Mouse (Mus musculus) kidney, adult 8-10 months (tissue): Measurements from ENCODE around the gene Ppard.
"Not testable (repeated sequence)": the region's sequence is repeated elsewhere in the genome, so short reads cannot be mapped to it uniquely, and the experiment has no call there.

ENCODE experiments used
- DNase-seq, 2 experiments: peaks; one replicate each; pipeline ENCODE4 v3.0.0; 2022

Ppard gene

DNA sequence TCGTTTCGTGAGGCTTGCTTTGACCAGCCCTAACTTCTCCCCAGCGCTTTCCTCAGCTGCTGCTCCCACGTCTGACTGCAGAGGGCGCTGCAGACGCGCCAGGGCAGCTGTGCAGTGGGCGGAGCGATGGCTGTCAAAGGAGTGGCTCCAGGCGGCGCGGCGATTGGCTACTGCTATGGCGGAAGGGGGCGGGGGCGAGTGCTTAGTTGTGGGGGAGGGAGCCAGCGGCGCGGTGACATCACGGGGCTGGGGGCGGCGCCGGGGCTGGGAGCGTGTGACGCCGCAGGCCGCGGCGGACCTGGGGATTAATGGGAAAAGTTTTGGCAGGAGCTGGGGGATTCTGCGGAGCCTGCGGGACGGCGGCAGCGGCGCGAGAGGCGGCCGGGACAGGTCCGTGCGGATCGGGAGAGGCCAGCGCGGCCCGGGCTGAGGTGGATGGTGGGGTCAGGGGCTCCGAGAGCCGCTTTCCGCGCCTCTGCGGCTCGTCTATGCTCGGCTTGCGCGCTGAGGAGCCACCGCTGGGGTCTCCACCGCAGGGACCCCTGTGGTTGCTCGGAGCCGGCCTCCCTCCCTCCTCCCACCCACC is at the start of gene Ppard:
Ppard (plus strand) TSS at position 226 of the 586 bp plus-strand sequence.
- peak; percentile 95 to 97 for DNase-seq

DNA sequence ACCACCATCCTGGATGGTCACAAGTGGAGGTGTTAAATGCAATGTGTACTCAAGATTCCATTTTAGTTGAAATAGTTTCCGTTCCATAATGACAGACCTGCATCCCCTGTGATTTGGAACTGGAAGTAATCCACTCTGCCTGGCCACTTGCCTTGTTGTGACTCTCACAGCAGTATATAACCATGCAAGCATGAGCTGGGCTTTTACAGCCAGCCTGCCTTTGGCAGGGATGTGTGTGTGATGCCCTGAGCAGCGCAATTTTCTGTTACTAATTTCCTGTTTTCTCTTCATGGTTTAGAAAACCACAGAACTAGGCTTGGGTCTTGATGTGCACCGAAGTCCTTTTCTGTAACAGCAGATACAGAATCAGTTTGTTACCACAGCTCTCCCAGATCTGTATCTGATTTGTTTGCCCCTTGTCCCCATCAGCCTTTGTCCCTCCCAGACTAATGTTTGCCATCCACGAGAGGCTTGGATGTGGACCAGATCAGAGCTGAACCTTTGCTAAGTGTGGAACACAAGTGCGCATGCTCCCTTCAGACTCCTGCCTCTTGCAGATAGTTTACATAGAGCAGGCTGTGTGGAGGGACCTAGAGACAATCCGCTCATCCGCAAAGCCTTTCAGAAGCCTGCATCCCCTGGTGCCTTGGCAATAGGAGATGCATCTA is 47.4 kb upstream of the Ppard start:
- DNase-seq, result no peak

DNA sequence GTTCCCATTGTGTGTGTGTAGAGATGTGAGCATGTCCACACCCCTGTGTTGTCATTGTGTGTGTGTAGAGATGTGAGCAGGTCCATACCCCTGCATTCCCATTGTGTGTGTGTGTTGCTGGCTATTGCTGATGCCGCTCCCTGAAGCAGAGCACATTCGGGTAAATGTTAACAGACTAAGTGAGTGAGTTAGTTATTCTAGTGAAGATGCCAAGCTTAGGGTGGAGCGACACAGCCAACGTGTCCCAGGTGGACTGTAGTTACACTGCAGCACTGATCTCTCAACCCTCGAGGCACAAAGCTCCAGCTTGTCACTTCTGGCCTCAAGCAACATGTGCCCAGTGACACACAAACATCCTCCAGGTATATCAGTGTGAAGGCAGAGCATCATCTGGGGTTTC is 44.2 kb upstream of the Ppard start:
- DNase-seq, result peak; percentile 20 to 36

DNA sequence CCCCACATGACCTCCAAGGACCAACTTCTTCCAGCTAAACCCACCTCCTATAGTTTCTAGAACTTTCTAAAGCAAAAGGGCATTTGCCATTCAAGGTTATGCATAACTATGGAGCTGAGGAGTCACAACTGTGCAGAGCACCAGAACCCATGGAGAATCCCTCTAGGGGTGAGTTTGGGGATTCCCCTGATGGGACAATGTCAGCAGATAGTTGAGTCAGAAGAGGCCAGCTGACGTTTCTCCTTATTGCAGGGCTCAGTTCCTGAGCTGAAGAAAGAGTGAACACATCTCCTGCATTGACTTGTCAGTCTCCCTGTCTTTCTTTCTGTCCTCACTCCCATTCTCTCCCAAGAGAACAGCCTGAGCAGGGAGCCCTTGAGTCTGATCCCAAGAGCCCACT is 39.7 kb upstream of the Ppard start:
- DNase-seq, result no peak

DNA sequence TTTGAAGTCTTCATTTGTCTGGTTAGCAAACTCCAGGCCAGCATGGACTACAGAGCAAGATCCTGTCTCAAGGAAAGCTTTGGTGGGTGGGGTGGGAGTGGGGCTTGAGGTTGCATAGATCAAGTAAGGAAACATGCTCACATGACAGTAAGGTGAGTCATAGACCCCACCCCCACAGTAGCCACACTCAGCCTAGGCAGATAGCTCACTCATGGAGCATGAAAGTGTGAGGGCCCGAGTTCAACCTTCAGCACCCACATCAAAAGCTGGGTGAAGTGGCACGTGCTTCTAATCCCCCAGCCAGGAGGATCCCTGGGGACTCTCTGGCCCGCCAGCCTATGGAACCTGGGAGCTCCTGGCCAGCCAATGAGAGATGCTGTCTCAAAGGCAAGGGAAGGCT is 38.9 kb upstream of the Ppard start:
- DNase-seq, result no peak

DNA sequence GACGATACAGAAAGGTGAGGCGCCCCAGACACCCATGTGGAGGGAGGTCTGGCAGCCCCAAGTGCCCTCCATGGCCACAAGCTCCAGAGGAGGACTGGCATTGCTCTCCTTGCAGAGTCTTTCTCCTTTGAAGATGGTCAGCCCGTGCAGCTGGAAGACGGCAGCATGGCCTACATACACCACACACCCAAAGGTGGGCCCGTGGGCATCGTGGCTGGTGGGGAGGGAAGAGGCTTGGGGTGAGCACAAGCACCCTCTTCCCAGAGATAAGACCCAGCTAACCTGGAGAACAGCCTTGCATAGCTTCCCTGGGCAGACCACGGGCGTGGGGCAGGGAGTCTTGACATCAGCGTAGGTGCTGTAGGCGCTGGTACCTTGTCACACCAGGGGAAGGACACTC is 37.5 kb upstream of the Ppard start:
- no peak for DNase-seq

DNA sequence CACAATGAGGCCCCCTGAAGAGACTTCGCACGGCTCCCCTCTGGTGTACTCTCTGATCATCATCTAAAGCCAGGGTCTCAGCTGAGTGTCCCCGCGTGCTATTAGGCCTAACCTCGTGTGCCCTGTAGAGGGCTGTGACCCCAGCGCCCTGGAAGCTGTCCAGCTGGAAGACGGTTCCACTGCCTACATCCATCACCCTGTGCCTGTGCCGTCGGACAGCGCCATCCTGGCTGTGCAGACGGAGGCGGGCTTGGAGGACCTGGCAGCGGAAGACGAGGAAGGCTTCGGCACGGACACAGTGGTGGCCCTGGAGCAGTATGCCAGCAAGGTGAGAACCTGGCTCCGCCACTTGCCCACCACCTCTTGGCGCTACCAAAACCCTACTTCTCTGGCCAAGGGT is 34.9 kb upstream of the Ppard start:
- no peak for DNase-seq

DNA sequence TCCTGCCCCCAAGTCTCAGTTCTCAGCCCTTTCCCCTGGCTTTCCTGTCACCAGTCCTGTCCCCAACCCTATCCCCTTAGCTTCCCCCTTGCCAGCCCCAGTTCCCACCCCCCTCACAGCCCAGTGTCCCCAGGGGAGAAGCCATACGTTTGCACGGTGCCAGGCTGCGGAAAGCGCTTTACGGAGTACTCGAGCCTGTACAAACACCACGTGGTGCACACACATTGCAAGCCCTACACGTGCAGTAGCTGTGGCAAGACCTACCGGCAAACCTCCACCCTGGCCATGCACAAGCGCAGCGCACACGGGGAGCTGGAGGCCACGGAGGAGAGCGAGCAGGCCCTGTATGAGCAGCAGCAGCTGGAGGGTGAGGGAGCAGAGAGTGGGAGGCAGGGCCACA is 30.5 kb upstream of the Ppard start:
- DNase-seq, result no peak

DNA sequence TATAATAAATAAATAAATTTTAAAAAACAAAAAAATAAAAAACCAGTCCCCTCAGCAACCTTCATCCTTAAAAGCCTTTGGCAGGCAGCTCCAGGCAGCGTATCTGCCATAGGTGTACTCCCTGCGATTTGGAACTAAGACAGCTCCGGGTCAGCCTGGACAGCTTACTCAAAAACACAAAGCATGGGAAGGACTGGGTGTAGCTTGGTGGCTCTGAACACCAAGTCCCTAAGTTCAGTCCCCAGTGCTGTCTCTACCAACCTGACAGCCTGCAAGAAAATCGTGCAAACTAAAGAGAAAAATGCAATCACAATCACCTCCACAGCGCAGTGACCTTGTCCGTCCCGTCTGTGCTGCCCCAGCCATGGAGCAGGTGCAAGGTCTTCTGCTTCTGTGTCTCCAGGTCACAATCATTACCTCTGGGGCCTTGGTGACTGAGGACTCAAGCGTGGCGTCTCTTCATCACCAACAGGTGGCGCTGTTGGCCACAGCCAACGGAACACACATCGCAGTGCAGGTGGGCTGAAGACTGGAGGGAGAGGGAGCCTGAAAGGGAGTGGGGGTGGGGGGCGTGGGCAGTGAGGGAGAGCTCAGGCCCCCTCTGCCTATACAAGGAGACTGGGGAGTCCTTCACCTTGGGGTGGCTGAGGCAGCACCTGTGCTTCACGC is 28.3 kb upstream of the Ppard start:
- peak in 1 of 2 experiments; percentile 24 for DNase-seq

DNA sequence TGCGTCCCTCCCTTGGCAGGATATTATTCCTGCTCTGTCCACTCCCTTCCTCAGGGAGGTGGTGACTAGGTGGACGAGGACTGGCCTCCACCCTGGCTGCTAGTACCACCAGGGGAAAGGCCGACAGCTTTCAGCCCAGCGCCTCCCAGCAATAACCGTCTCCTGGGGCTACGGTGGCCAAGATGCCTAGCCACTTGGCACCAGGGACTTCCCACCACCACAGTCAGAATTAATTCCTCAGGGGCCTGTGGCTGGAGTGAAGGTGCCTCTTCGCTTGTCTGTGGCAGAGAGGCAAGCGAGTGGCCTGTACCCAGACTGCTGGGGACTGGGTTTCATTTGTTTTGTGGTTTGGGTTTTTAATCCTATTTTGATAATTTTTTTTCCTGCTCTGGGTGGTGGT is 27.1 kb upstream of the Ppard start:
- DNase-seq, result no peak

DNA sequence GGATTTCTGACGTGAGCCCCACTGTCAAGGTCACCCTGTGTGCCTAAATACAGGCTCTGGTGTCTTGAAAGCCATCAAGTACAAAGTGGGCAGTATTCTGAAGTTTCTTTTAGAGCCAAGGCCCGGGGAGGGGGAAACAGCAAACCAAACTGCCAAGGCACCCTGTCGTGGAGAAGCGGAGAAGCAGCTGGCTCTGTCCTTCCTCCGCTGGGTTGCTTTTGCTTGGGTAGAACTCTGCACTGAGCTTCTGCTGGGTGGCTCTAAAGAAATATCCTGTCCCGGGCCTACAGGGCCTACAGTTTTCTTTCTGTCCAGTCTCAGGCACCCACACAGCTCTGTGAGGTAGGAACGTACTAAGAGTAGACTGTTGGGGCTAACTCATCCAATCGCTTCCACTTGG is 25.4 kb upstream of the Ppard start:
- DNase-seq, result no peak

DNA sequence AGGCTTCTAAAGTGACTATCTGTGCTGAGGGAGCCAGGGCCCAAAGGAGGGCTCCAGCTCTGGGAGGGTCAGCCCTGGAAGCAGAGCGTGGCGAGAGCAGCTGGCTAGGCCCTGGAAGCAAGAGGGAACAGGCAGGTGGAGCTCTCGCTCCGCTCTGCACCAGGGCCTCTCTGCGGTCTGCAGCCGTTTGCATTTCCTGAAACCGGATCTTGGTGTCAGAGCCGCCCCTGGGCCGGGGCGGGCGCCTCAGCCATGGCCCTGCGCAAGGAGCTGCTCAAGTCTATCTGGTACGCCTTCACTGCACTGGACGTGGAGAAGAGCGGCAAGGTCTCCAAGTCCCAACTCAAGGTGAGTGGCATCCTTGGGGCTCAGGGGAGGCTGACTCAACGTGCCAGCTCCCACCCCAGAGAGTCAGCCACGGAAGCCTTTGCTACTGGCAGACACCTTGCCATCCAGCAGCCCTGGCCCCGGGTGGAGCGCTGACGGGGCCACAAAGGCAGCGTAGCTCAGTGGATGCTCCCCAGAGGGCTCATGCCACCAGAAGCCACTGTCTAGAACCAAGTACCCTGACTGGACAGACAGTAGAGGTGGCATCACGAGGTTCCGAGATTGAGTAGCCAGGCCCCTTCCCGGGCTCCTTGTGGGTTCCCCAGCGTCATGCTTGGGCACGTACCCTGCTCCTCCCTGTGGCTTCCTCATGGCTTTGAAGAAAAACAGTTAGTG is 24.7 kb upstream of the Ppard start, which contains the start of gene Def6:
Def6 (plus strand) TSS at position 188 of the 723 bp plus-strand sequence.
- DNase-seq, result peak; percentile 57 to 68

DNA sequence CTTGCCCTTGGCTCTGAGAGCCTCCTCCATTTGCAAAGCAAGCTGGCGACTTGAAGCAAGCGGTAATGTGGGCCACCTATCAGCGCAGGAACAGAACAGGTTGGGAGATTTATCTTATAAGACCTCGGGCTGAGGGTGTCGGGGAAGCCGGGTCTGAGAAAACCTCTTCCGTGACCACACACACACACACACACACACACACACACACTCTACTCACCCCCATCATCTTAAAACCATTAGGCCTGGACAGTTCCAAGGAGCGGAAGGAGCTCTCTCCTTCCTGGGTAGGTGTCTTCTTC is 24.2 kb upstream of the Ppard start:
- no peak for DNase-seq

DNA sequence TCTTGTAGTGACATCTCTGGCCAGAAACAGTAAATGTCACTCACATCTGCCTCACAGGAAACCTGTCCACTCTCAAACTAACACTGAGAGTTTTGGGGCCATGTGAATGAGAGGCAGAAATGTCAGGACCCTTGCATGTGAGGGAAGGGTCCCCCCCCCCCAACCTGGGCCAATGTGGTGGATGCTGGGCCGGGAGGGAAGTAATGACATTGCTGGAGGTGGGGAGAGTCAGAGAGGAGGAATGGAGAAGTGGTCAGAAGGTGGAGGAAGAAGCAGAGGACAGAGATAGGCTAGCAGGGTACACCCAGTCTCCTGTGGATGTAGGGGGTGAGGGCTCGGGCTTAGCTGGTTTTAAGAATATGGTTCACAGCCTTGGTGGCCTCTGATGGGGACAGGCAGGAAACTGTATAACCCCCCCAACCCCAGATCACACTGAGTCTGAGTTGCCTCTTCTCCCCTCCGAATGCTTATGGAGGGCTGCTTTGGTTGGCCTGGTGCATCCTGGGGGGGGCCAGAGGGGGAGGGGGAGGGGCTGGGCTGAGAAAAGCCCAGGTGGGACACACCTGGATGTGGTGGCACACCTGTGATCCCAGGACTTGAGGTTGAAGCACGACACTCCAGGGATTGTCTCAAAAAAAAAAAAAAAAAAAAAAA is 22.9 kb upstream of the Ppard start:
- DNase-seq, result no peak

DNA sequence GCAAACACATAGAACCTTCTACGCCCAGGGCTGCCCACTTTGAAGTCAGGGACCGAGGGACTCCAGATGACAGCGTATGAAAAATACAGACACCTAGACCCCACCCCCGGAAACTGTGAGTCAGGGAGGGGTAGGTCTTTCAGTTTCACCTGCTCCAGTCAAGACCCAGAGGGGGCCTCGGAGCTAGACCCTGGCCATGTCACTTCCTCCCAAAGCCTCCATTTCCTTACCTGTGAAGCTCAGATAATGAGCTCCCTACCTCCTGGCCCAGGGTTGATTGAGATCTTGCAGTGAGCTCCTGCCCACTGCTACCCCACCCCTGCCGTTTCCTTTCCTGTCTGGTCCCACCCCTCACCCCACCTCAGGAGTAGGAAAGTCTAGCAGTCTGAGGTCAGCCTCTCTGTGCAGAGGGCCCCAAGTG is 20.6 kb upstream of the Ppard start:
- no peak for DNase-seq

DNA sequence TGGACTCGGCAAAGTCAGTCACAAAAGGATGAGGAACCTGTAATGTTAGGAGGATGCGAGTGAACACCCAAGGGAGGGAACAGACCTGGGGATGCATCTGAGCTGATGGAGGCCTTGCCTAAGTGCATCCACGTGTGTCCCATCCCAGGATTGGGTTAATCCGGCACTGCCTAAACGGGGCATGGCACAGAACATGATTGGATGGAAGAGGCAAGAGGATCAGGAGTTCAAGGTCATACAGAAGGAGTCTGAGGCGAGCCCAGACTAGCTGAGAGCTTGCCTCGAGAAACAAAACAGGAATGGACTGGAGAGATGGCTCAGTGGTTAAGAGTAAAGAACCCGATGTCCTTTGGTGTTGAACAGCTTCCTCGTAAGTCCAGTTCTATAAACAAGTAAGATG is 20.1 kb upstream of the Ppard start:
- DNase-seq, result no peak

DNA sequence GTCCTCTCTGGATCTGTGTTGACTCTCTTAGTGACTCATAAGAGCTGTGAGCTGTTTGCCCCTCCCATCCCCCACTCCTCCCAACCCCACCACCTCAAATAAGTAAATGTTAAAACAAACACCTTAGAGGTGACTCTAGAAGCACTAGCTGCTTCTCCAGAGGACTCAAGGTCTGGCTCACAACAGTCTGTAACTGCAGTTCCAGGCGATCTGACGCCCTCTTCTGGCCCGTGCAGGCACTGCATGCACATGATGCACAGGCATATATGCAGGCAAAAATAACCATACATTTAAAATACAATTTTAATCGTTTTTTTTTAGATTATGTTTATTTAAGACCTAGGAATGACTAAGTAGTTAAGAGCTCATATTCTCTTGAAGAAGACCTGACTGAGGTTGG is 19.3 kb upstream of the Ppard start:
- no peak for DNase-seq

DNA sequence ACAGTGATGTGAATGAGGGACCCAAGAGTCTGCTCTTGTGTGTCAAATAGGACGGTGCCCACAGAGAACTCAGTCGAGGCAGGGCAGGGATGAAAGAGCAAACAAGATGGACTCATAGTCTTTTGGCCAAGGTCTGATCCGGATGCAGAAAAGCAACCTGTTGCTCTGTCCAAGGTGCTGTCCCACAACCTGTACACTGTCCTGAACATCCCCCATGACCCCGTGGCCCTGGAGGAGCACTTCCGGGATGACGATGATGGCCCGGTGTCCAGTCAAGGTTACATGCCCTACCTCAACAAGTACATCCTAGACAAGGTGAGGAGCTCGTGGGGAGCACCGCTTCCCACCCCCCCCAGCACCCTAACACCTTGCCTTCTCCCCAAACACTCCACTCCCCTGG is 15.7 kb upstream of the Ppard start:
- DNase-seq, result no peak

DNA sequence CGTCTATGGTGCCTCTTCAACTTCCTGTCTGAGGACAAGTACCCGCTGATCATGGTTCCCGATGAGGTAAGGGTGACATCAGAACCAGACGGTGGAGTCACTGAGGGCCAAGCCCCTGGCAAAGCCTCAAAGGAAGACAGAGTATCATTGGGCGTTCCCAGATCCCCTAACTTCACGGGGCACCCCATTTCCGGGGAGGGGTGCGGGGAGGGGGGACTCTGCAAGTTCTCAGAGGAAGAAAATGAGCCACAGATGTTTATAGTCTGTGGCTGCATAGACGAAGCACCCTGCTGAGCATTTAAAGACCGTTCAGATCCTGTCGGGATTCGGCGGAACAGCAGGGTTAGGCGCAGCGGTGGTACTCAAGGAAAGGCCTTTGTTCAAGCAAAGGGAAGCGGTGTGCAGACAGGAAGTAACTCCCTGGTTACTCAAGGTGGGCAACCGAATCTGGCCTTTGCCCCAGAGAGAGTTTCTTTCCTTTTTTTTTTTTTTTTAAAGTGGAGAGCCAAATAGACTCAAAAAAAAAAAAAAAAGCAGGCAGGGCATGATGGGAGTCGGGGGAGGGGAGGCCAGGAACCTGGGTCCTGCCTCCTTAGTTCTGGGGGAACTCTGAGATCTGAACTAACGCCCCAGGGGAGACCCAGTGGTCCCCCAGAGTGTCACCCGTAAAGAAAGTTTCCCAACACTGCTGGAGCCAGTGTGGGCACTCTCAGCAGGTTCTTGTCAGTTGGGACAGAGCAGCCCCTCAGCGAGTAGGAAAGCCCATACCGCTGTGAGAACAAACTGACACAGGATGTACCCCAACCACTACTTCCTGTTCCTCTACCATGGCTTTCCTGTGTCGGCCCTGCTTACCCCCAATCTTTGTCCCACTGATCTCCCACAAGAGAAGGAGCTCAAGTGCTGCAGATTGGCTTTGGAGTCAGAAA is 14.5 kb upstream of the Ppard start:
- no peak for DNase-seq

DNA sequence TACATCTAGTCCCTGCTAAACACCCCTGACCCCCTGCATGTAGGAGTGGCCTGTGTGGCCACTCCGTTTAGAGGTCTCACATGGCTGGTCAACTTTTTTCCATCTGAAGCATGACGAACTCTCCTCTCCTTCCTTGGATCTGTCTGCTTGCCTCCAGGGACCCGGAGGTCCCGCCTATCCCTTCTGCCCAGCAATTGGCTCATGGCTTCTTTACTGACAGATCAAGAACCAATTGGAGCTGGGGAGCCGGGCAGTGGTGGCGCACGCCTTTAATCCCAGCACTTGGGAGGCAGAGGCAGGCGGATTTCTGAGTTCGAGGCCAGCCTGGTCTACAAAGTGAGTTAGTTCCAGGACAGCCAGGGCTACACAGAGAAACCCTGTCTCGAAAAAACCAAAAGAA is 10.0 kb upstream of the Ppard start:
- not testable (repeated sequence) for DNase-seq

DNA sequence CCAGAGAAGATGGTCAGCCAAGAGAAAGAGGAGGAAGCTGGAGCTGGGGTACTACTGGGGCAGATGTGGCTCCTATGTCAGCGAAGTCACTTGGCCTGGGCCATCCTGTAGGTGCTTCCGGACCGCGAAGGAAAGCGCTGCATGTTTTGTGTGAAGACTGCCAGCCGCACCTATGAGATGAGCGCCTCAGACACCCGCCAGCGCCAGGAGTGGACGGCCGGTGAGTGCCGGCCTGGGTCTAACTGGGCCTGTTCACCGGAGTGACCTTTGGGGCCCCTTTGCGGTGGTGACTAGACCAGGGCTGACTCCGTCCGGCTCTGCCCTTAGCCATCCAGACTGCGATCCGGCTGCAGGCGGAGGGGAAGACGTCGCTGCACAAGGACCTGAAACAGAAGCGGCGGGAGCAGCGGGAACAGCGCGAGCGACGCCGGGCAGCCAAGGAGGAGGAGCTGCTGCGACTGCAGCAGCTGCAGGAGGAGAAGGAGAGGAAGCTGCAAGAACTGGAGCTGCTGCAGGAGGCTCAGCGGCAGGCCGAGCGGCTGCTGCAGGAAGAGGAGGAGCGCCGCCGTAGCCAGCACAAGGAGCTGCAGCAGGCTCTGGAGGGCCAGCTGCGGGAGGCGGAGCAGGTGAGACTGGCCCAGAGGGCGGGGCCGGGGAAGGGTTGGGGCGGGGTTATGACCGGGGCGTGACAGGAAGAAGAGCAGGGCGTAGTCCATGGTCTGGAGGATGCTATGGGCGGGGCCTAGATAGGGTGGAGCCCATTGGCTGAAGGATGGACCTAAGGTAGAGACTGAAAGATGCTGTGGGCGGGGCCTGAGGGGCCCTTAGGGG is 8.7 kb upstream of the Ppard start:
- DNase-seq, result peak; percentile 96 to 97
